Mouse (Mus musculus): Measurements from ENCODE around the gene Csnk2b. TPM values are rescaled to one million over a fixed set of nuclear protein-coding genes. Genes with fewer than 3 reads are reported as not detected.
A peak's percentile ranks its signal among the peaks of the same experiment; 100 is the strongest.

Gene Csnk2b
- 224 and 232 TPM in 2 replicates for polyA plus RNA-seq (2015; fragmentation: Nextera tagmentation; extraction: Ambion mirVana)

DNA sequence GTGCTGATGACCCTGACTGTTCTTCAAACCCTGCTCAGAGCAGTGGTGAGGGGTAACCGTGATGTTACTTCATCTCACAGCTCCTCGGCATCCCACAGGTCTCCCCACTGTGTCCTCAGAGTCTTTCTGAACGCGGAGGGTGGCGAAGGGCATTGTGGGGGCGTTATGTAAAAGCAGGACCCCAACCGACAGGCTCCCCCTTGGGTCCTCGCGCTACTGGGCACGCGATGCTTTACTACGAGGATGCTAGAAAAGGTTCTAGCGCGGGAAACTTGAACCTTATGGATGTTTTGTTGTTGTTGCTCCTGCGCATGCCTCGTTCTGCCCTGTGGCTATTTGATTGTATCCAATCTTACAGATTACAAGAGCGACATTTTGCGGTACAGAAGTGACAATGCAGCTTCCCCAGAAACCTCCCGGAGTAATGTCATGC, at the start of gene Csnk2b:
Gene Csnk2b (minus strand): TSS at position 183 of the 433 bp plus-strand sequence.
- Histone ChIP-seq H3K9me3 (replicated peaks; ENCODE audit: control insufficient read depth, low read length) (no peaks in the 10 kb centered on the region), H3K27ac (ENCODE audit: low read length) (peak within 1 kb of the TSS; percentile 92), H3K36me3 (ENCODE audit: control insufficient read depth, insufficient read depth) (peaks cover 22% of the 10 kb centered on the region), H3K4me3 (ENCODE audit: low read length) (peak within 1 kb of the TSS; percentile 78), H3K27me3 (ENCODE audit: control insufficient read depth, insufficient read depth, low read length) (no peaks in the 10 kb centered on the region), H3K4me2 (ENCODE audit: low read depth, low read length) (peak within 1 kb of the TSS; percentile 88), H3K4me1 (ENCODE audit: control insufficient read depth, insufficient read depth, low read length) (peaks cover 20% of the 10 kb centered on the region), H3K9ac (ENCODE audit: low read length) (peak within 1 kb of the TSS; percentile 88)
- 0% methylated on average over 19 of the region's 19 CpGs for WGBS
- no peak; the same call in 1 of the 2 replicates for ATAC-seq (replicated peaks; ENCODE audit: extremely low read depth, insufficient read depth, low FRiP score)

DNA sequence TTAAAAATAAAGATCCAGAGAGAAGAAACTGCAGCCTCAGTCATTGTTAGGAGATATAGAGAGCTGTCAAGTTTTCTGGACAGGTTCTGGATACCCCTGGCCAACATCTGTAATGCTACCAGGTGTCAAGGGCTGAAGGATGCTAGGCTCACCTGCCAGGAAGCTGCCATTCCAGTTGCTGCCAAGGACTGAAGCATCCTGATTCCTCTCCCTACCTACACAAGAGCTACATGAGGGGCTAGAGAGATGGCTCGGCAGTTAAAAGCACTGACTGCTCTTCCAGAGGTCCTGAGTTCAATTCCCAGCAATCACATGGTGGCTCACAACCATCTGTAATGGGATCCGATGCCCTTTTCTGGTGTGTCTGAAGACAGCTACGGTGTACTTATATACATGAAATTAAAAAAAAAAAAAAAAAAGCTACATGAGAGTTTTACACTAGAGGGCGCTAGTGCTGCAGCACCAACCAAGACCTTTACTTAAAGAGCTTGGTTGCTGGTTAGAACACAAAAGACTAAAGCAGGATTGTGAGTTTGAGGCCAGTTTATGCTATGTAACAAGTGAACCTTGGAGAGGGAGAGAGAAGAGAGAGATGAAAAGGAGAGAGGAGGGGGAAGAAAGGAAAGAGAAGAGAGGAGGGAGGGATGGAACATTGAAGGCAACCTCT, 46.8 kb upstream of the Csnk2b start:
- H3K9me3 ChIP-seq (replicated peaks; ENCODE audit: control insufficient read depth, low read length) = no peaks in the 10 kb centered on the region
- H3K27me3 ChIP-seq (ENCODE audit: control insufficient read depth, insufficient read depth, low read length) = no peaks in the 10 kb centered on the region
- H3K9ac ChIP-seq (ENCODE audit: low read length) = no peak overlapping the region
- WGBS = 18% methylated on average over 4 of the region's 4 CpGs
- H3K36me3 ChIP-seq (ENCODE audit: control insufficient read depth, insufficient read depth) = no peaks in the 10 kb centered on the region
- no peak for ATAC-seq (replicated peaks; ENCODE audit: extremely low read depth, insufficient read depth, low FRiP score)
- H3K4me2 ChIP-seq (ENCODE audit: low read depth, low read length) = no peak overlapping the region
- H3K27ac ChIP-seq (ENCODE audit: low read length) = 0 out of 2 replicates have a peak overlapping the region, but pooled peaks have one; percentile 7
- peaks cover 7% of the 10 kb centered on the region for H3K4me1 ChIP-seq (ENCODE audit: control insufficient read depth, insufficient read depth, low read length)
- no peak overlapping the region for H3K4me3 ChIP-seq (ENCODE audit: low read length)

DNA sequence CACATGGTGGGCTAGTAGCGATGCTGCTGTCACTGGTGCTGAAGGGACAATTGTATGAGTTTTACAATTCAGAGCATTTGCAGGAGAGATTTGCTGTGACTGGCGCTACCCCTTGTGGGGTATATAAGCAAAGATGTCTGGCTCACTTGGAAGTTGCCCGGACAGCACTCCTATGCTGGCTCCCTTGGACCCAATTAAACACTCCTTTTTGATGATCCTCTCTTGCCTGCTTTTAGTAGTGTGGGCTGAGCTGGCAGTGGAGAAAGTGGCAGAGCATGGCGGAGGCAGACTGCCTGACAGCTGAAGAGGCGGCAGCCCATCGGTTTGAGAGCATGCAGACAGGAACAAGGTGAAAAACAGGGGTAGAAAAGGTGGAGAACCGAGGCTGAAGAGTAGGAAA, 45.9 kb upstream of the Csnk2b start:
- H3K36me3 ChIP-seq (ENCODE audit: control insufficient read depth, insufficient read depth) = no peaks in the 10 kb centered on the region
- H3K9me3 ChIP-seq (replicated peaks; ENCODE audit: control insufficient read depth, low read length) = no peaks in the 10 kb centered on the region
- H3K4me2 ChIP-seq (ENCODE audit: low read depth, low read length) = no peak overlapping the region
- ATAC-seq (replicated peaks; ENCODE audit: extremely low read depth, insufficient read depth, low FRiP score) = no peak
- 80% methylated on average over 7 of the region's 7 CpGs for WGBS
- H3K4me3 ChIP-seq (ENCODE audit: low read length) = no peak overlapping the region
- no peaks in the 10 kb centered on the region for H3K27me3 ChIP-seq (ENCODE audit: control insufficient read depth, insufficient read depth, low read length)
- H3K4me1 ChIP-seq (ENCODE audit: control insufficient read depth, insufficient read depth, low read length) = peaks cover 10% of the 10 kb centered on the region
- H3K9ac ChIP-seq (ENCODE audit: low read length) = no peak overlapping the region
- H3K27ac ChIP-seq (ENCODE audit: low read length) = no peak overlapping the region

DNA sequence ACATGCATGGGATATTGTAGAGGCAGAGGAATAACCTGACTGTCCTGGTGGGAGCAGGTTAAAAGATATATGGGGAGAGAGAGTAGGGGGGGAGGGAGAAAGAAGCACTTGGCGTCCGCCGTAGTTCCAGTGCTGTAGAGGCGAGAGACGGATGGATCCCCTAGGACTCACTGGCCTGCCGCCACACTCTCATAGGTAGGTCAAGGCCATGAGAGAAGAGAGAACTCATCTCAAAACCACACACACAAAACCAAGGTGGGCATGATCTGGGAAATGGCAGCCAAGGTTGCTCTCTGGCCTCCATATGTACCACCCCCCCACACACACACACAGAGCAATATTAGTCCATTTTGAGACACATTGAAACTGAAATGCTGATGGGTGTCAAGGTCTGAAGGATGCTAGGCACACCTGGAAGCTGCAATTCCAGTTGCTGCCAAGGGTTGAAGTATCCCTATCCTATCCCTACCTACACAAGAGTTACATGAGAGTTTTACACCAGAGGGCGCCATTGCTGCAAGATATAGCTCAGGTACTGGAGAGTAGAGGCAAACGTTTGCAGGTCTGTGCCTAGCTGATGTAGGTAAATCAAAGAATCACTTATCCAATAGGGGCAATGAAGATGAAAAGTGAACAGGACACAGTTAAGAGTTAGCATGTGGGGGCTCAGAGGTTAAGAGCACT, 44.6 kb upstream of the Csnk2b start:
- H3K27ac ChIP-seq (ENCODE audit: low read length) = peak overlapping the region; percentile 93; the same call in 1 of the 2 replicates
- peak overlapping the region; percentile 13; the same call in 1 of the 2 replicates for H3K9ac ChIP-seq (ENCODE audit: low read length)
- H3K27me3 ChIP-seq (ENCODE audit: control insufficient read depth, insufficient read depth, low read length) = no peaks in the 10 kb centered on the region
- no peak overlapping the region; the same call in 1 of the 2 replicates for H3K4me2 ChIP-seq (ENCODE audit: low read depth, low read length)
- no peak overlapping the region for H3K4me3 ChIP-seq (ENCODE audit: low read length)
- 69% methylated on average over 8 of the region's 8 CpGs for WGBS
- peaks cover 7% of the 10 kb centered on the region for H3K36me3 ChIP-seq (ENCODE audit: control insufficient read depth, insufficient read depth)
- no peaks in the 10 kb centered on the region for H3K9me3 ChIP-seq (replicated peaks; ENCODE audit: control insufficient read depth, low read length)
- no peak for ATAC-seq (replicated peaks; ENCODE audit: extremely low read depth, insufficient read depth, low FRiP score)
- H3K4me1 ChIP-seq (ENCODE audit: control insufficient read depth, insufficient read depth, low read length) = peaks cover 23% of the 10 kb centered on the region

DNA sequence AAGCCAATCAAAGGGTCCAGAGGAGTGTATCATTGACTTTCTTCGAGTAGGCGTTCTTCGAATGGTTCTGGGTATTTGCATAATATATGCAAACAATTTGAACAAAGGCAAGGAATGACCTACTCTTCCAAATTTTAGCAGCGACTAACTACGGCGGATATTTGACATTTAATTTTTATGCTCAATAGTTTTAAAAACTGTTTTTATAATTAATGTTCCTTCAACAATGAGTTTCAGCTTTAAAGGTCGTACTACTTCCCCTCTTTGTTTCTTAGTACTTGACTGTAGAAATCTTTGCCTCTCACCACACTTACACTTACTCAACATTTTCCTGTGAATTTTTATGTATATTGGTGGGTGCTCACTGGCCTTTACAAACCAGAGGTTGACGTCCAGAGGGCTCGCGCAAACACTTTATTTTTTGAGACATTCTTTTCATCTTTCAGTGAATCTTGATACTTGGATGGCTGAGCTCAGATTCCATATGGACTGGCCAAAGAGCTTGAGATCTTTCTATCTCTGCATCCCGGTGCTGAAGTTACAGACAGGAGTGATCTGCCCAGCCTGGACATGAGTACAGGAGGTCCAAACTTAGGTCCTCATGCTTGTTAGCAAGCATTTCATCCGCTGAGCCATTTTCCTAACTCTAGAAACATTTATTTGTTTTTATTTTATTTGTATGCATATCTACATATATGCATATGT, 43.8 kb upstream of the Csnk2b start:
- ATAC-seq (replicated peaks; ENCODE audit: extremely low read depth, insufficient read depth, low FRiP score) = peak; percentile 76
- peaks cover 23% of the 10 kb centered on the region for H3K4me1 ChIP-seq (ENCODE audit: control insufficient read depth, insufficient read depth, low read length)
- 23% methylated on average over 12 of the region's 12 CpGs for WGBS

DNA sequence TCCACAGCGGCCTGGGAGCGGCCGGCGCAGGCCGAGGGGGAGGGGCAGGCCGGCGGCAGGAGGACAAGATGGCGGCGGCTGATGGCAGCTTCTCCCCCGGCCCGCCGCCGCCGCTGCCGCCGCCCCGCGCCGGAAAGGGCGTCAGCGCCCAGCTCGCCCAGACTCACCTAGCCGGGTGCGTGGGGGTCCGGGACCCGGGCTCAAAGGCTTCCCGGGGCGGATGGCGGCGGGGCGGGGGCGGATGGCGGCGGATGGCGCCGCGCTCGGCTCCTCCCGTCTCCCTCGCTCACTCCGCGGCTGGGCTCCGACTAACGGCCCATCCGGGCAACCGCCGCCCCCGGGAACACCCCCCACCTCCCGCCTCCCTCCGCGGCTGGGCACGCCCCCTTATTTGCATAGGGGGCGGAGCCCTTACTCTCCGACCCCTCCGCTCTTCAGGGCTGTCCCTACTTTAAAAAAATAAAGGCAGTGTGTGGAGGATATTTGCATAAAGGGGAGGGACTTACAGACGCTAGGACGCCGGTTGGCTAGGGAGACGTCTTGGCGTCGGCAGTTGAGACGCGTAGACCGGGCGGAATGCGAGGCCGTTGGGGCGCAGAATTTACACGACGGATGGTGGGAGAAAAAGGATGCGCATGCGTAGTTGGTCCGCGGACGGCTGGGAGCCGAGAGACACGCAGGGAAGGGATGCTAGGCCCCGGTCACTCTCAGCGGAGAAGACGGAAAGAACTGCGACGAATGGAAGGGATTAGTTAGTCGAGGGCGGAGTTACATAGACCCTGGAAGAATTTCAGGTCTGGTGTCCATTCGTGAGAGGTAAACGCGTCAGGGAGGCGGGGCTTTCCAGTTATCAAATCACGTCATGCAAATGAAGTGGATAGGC, 43.0 kb upstream of the Csnk2b start, which contains the start of gene Prrc2a:
Gene Prrc2a (minus strand): TSS at position 330 of the 883 bp plus-strand sequence.
- peak within 1 kb of the TSS; percentile 90 for H3K4me3 ChIP-seq (ENCODE audit: low read length)
- under 1% methylated on average over 68 of the region's 89 CpGs for WGBS
- peak within 1 kb of the TSS; percentile 100 for H3K9ac ChIP-seq (ENCODE audit: low read length)
- ATAC-seq (replicated peaks; ENCODE audit: extremely low read depth, insufficient read depth, low FRiP score) = peak; percentile 95
- peaks cover 23% of the 10 kb centered on the region for H3K4me1 ChIP-seq (ENCODE audit: control insufficient read depth, insufficient read depth, low read length)
- peak within 1 kb of the TSS; percentile 88 for H3K4me2 ChIP-seq (ENCODE audit: low read depth, low read length)
- H3K9me3 ChIP-seq (replicated peaks; ENCODE audit: control insufficient read depth, low read length) = no peaks in the 10 kb centered on the region
- H3K27ac ChIP-seq (ENCODE audit: low read length) = peak within 1 kb of the TSS; percentile 95
- no peaks in the 10 kb centered on the region for H3K27me3 ChIP-seq (ENCODE audit: control insufficient read depth, insufficient read depth, low read length)
- H3K36me3 ChIP-seq (ENCODE audit: control insufficient read depth, insufficient read depth) = peaks cover 24% of the 10 kb centered on the region

More for the DNA sequence above, 43.8 kb upstream of the Csnk2b start:
- no peaks in the 10 kb centered on the region for H3K9me3 ChIP-seq (replicated peaks; ENCODE audit: control insufficient read depth, low read length)
- peak overlapping the region; percentile 49 for H3K4me3 ChIP-seq (ENCODE audit: low read length)
- H3K4me2 ChIP-seq (ENCODE audit: low read depth, low read length) = peak overlapping the region; percentile 67
- H3K36me3 ChIP-seq (ENCODE audit: control insufficient read depth, insufficient read depth) = peaks cover 16% of the 10 kb centered on the region
- peak overlapping the region; percentile 51 for H3K9ac ChIP-seq (ENCODE audit: low read length)
- peak overlapping the region; percentile 93 for H3K27ac ChIP-seq (ENCODE audit: low read length)
- no peaks in the 10 kb centered on the region for H3K27me3 ChIP-seq (ENCODE audit: control insufficient read depth, insufficient read depth, low read length)

DNA sequence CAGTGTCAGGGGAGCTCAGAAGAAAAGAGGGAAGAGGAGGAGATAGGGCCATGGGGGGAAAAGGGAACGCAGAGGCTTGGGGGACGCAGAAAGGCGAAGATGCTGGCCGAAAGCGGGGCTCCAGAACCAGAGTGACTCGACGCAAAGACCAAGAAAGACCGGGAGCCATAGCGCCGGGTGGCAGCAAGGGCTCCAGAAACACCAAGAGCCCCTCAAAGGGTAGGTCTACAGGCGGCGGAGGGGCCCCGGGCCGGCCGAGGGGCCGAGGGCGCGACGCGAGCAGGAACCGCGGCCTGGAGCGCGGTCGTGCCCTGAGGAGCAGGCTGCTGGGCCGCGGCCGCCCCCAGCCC, 42.3 kb upstream of the Csnk2b start:
- H3K9ac ChIP-seq (ENCODE audit: low read length) = peak overlapping the region; percentile 100
- peak overlapping the region; percentile 88 for H3K4me2 ChIP-seq (ENCODE audit: low read depth, low read length)
- ATAC-seq (replicated peaks; ENCODE audit: extremely low read depth, insufficient read depth, low FRiP score) = no peak
- WGBS = 0% methylated on average over 24 of the region's 28 CpGs
- H3K27me3 ChIP-seq (ENCODE audit: control insufficient read depth, insufficient read depth, low read length) = no peaks in the 10 kb centered on the region
- H3K9me3 ChIP-seq (replicated peaks; ENCODE audit: control insufficient read depth, low read length) = no peaks in the 10 kb centered on the region
- H3K27ac ChIP-seq (ENCODE audit: low read length) = peak overlapping the region; percentile 95
- H3K4me1 ChIP-seq (ENCODE audit: control insufficient read depth, insufficient read depth, low read length) = peaks cover 23% of the 10 kb centered on the region
- H3K4me3 ChIP-seq (ENCODE audit: low read length) = peak overlapping the region; percentile 90
- peaks cover 30% of the 10 kb centered on the region for H3K36me3 ChIP-seq (ENCODE audit: control insufficient read depth, insufficient read depth)

DNA sequence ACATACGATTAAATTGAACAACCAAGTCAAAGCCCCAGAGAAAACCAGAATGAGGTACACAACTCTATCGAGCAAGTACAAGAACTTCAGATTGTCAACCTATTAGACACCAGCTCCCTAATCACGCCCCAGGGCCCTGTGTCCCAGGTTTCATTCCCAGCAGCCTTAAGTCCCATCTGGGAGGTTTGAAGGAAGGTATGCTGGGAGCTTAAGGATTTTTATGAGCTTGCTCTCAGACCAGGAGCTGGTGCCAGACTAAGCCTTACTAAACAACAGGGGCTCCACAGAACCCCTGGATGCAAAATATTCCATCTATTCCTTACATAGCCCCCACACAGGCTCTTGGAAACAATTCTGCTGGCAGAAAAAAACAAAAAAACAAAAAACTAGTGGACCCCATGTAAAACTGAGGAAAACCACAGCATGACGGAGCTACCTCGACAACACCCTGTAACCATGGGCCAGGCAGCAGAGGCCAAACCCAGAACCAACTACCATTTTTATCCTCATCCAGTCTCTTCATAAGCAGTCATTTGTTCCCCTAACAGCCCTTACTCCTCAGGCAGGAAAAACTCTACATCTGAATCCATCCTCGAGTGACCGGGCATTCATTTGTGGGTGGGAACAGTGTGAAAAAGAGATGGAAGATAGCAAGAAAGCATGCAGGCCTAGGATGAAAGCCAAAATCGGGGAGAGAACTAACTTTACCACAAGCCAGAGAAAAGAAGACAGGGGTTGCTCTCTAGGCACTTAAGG, 41.7 kb upstream of the Csnk2b start:
- peak overlapping the region; percentile 100 for H3K9ac ChIP-seq (ENCODE audit: low read length)
- no peak for ATAC-seq (replicated peaks; ENCODE audit: extremely low read depth, insufficient read depth, low FRiP score)
- no peaks in the 10 kb centered on the region for H3K9me3 ChIP-seq (replicated peaks; ENCODE audit: control insufficient read depth, low read length)
- H3K27ac ChIP-seq (ENCODE audit: low read length) = peak overlapping the region; percentile 95
- peaks cover 37% of the 10 kb centered on the region for H3K36me3 ChIP-seq (ENCODE audit: control insufficient read depth, insufficient read depth)
- WGBS = 5% methylated on average over 8 of the region's 8 CpGs
- H3K4me1 ChIP-seq (ENCODE audit: control insufficient read depth, insufficient read depth, low read length) = peaks cover 23% of the 10 kb centered on the region
- H3K4me3 ChIP-seq (ENCODE audit: low read length) = peak overlapping the region; percentile 90
- H3K4me2 ChIP-seq (ENCODE audit: low read depth, low read length) = peak overlapping the region; percentile 88
- H3K27me3 ChIP-seq (ENCODE audit: control insufficient read depth, insufficient read depth, low read length) = no peaks in the 10 kb centered on the region
